Mouse (Mus musculus): ENCODE measurements at regions not wholly inside any gene's neighbourhood (a gene's known extent, or its start where the extent isn't known, plus 50 kb on each side); places are given as distances from the start of the nearest gene placed in this dataset.

- no peak for ATAC-seq
These were observed 277.1 kb upstream of the Atp5g3 start for GRCm38 (mm10) chr2:74187963-74188790.

- no peak for ATAC-seq
These were observed 267.0 kb upstream of the Atp5g3 start for GRCm38 (mm10) chr2:74178106-74178505.

GRCm38 (mm10) chr2:74168776-74169570, 257.8 kb upstream of the Atp5g3 start:
- ATAC-seq: no peak

GRCm38 (mm10) chr2:74168307-74168706, 257.2 kb upstream of the Atp5g3 start:
- ATAC-seq: no peak

GRCm38 (mm10) chr2:74154062-74154461, 242.9 kb upstream of the Atp5g3 start:
- ATAC-seq: no peak

GRCm38 (mm10) chr2:74153247-74153850, 242.2 kb upstream of the Atp5g3 start:
- no peak for ATAC-seq

GRCm38 (mm10) chr2:74152534-74153246, 241.6 kb upstream of the Atp5g3 start:
- ATAC-seq: no peak

- no peak for ATAC-seq
These were observed 236.1 kb upstream of the Atp5g3 start for GRCm38 (mm10) chr2:74147193-74147592.

- no peak for ATAC-seq
These were observed 225.5 kb upstream of the Atp5g3 start for GRCm38 (mm10) chr2:74136624-74137003.

- no peak for ATAC-seq
These were observed 225.0 kb upstream of the Atp5g3 start for GRCm38 (mm10) chr2:74135963-74136623.

- no peak for ATAC-seq
These were observed 219.0 kb upstream of the Atp5g3 start for GRCm38 (mm10) chr2:74130141-74130588.

- ATAC-seq: no peak
These were observed 217.8 kb upstream of the Atp5g3 start for GRCm38 (mm10) chr2:74128782-74129538.

GRCm38 (mm10) chr2:74127136-74127535, 216.0 kb upstream of the Atp5g3 start:
- ATAC-seq: no peak

- ATAC-seq: no peak
These were observed 213.1 kb upstream of the Atp5g3 start for GRCm38 (mm10) chr2:74124252-74124651.

- no peak for ATAC-seq
These were observed 212.4 kb upstream of the Atp5g3 start for GRCm38 (mm10) chr2:74123360-74124074.

GRCm38 (mm10) chr2:74122937-74123336, 211.8 kb upstream of the Atp5g3 start:
- ATAC-seq: no peak

- ATAC-seq: no peak
These were observed 208.9 kb upstream of the Atp5g3 start for GRCm38 (mm10) chr2:74120051-74120450.

GRCm38 (mm10) chr2:74119167-74119937, 208.2 kb upstream of the Atp5g3 start:
- no peak for ATAC-seq

- no peak for ATAC-seq
These were observed 195.3 kb upstream of the Atp5g3 start for GRCm38 (mm10) chr2:74106472-74106871.
